Mouse (Mus musculus): ENCODE measurements at regions not wholly inside any gene's neighbourhood (a gene's known extent, or its start where the extent isn't known, plus 50 kb on each side); places are given as distances from the start of the nearest gene placed in this dataset.
A peak's percentile ranks its signal among the peaks of the same experiment; 100 is the strongest.

DNA sequence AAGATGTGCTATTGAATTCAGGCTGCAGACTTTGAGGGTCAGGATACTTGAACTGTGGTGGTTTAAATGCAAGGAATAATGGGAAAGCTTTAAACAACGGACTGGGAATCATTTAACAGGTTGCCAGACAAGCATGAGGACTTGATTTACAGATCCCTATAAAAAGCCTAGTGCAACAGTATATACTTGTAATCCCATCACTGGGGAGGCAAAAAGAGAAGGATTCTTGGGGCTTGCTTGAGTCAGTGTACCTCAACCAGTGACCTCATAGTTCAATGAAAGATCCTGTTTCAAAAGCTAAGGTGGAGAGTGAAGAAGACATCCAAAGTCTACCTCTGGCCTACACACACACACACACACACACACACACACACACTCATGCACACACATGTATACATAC lies 99.8 kb downstream of the Lrrn1 start:
- DNase-seq (ENCODE audit: low read depth): no peak

DNA sequence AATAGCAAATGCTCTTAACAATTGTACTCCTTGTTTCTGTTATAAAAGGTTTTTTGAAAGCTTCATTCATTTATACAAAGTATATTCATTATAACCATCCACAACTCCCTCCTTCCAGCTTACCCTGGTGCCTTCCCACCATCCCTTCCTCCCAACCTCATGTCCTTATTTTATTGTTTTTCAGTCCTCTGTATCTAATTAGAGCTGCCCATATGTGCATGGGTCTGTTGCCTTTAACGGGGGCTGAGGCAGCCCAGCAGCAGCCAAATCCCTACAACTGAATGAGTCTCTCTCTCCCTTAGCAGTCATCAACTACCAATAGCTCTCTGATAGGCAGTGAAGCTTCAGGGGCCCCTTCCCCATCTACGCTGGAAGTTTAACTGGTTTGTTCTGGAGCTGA lies 116.2 kb downstream of the Lrrn1 start:
- DNase-seq (ENCODE audit: low read depth): no peak

- DNase-seq (ENCODE audit: low read depth): no peak
These were observed 124.4 kb downstream of the Lrrn1 start for GRCm38 (mm10) chr6:107653840-107654523.

DNA sequence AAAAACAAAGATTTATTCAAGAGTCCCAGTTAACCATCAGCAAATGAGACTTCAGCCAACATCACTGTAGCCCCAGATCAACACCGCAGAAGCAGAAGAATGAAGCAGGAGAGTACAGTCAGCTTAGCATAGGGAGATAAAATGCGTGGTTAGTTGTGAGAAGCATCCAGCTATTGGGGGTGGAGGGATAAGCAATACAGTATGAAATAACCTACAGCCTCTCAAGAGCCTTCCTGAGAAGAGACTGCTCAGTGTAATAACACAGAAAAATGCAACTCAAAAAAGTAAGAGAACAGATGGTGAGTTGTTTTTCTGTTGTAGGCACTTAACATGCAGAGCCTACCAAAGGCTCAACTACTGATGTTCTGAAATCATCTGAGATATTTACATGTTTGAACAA lies 128.2 kb downstream of the Lrrn1 start:
- DNase-seq (ENCODE audit: low read depth): no peak

GRCm38 (mm10) chr6:107661009-107661764 lies 131.6 kb downstream of the Lrrn1 start:
- DNase-seq (ENCODE audit: low read depth): no peak

GRCm38 (mm10) chr6:107699298-107699697 lies 169.7 kb downstream of the Lrrn1 start:
- no peak for DNase-seq (ENCODE audit: low read depth)

GRCm38 (mm10) chr6:107708185-107708584 lies 178.6 kb downstream of the Lrrn1 start:
- no peak for DNase-seq (ENCODE audit: low read depth)

DNA sequence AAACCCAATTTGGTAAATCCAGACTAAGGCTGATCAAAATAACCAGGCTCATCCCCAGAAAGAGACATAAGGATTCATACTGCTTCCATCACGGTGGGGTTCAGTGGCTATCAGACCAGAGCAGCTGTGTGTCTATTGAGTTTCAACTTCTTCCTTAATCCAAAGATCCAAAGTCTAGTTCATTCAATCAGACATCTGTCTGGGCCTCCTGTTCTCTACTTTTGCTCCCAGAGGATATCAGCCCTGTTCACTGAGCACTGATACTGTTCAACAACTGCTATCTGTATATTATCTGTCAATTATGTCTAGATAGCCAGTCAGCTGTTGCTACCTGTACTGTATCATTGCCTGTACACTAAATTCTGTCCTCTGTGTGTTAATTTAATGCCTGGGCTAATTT lies 179.0 kb downstream of the Lrrn1 start:
- DNase-seq (ENCODE audit: low read depth): no peak

DNA sequence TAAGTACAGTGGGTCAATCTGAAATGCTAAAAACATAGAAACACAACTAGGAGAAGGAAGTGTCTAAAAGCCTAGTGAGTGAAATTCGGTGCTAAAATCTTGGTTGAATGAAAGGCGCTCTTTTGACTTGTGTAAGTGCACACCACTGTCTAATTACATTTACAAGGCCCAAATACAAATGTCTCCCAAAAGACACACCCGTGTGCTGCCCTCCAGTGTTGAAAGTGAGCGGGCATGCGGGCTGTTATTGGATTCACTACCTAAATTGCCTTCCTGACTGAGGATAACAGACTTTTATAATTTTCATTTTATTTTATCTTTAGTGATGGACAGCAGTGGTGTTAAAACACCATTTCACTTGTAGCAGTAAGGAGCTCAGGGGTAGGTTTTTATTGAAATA lies 180.8 kb downstream of the Lrrn1 start:
- DNase-seq (ENCODE audit: low read depth): peak; percentile 5

DNA sequence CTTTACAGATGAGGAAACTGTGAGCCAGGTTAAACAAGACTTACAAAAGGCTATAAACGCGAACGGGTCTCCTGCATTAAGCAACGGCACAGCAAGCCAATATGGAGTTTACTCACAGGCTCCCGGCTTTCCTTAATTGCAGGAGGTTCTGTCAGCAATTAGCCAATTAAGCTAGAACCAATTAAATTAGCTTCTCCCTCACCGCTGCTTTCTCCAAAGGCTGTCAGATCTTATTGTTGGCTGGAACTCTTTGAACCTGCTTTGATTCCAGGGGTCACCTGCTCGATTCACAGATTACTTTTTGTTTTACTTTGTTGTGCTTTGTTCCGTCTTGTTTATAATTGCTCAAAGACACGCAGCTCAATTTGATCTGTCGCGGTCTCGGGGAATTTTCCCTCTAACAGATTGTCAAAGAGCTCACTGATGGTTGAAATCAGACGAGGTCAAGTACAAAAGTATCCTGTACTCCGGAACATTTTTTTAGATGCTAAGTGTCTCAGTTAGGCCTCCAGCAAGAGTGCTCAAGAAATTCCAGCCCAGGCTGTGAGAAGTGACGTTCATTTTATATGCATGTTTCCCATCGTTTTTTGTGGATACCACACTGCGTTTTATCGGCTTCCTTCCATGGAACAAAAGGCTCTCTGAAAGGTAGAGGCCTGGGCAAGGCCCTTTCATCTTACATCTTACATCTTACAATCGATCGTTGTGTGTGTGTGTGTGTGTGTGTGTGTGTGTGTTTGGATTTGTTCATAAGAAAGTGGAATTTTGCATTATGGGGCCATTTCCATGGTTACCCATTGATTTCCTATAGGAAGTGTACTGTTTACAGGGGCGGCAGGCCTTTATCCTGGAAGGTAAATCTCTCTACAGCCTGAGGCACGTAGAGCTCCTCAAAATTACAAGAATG lies 181.9 kb downstream of the Lrrn1 start:
- no peak for DNase-seq (ENCODE audit: low read depth)

GRCm38 (mm10) chr6:107713051-107713450 lies 183.5 kb downstream of the Lrrn1 start:
- DNase-seq (ENCODE audit: low read depth): no peak

DNA sequence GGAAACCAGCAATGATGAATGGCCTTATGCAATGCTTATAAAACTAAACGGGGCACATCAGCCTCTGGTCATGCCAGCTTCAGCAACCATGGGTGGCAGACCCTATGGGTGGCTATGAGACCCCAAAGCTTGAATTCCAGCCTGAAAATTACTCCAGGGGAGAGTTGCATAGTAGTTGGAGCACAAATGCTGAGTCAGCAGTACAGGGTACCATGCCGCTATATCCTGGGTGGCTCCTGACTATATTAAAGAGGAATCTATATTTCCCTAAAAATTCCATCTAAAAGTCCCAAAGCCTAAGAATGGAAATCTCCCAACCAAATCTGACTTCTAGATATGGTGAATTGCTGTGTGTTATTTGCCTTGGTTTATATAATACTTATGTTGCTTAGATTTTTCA lies 187.6 kb downstream of the Lrrn1 start:
- no peak for DNase-seq (ENCODE audit: low read depth)

DNA sequence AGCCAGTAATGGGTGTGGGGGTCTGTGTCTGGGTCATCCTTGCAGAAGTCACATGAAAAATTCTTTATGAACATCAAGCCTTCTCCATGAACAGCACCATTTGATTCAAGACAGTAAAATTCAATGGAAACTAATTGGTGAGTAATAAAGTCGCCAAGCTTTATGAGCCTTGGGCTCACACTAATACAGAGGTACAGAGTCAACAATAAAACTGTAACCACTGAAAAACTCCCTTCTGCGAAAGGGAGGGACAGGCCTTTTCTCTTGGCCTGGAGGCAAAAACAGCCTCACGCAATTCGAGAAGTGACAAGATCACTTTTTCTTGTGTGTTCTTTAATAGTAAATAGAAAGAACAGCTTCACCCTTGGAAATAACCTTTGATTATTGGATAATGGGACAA lies 200.7 kb downstream of the Lrrn1 start:
- DNase-seq (ENCODE audit: low read depth): no peak

GRCm38 (mm10) chr6:107734773-107735172 lies 205.2 kb downstream of the Lrrn1 start:
- DNase-seq (ENCODE audit: low read depth): no peak

- no peak for DNase-seq (ENCODE audit: low read depth)
These were observed 219.7 kb downstream of the Lrrn1 start for GRCm38 (mm10) chr6:107749111-107749736.

- DNase-seq (ENCODE audit: low read depth): no peak
These were observed 220.2 kb downstream of the Lrrn1 start for GRCm38 (mm10) chr6:107749794-107750193.

DNA sequence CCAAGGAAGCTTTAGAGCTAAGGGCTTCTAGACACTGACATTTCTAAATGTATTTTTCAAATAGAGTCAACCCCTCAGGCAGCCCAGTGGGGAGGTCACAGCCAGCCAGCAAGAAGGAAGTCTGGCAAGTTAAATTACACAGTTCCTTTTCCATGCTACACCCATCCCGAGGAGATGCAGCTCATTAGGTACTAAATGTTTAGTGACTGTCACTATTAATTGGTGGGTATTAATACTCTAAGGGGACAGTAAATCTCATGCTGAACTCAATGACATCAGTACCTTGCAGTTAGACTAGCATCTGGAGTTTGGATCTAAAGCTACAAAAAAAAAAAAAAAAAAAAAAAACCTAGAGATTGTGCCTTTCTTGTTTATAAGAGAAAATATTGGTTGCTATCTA lies 222.6 kb downstream of the Lrrn1 start:
- DNase-seq (ENCODE audit: low read depth): no peak

DNA sequence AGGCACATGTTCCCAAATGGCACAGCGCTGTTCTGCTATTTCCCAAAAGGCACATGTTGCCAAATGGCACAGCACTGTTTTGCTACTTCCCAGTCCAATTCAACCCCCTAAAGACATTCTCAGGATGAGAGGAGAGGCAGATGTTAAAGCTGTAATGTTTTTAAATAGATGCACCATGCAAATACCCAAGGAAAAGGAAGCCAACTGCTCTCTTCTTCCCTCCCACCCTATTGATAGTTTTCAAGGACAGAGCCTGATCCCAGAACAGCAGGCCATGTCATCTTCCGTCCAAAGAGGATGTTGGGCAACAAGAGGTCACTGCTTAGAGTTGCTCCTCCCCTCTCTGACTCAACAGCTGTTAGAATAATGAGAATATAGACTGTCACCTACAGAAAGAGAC lies 225.6 kb downstream of the Lrrn1 start:
- peak; percentile 62 for DNase-seq (ENCODE audit: low read depth)

GRCm38 (mm10) chr6:107770834-107771470 lies 241.4 kb downstream of the Lrrn1 start:
- DNase-seq (ENCODE audit: low read depth): no peak

GRCm38 (mm10) chr6:107784998-107785397 lies 255.4 kb downstream of the Lrrn1 start:
- no peak for DNase-seq (ENCODE audit: low read depth)

DNA sequence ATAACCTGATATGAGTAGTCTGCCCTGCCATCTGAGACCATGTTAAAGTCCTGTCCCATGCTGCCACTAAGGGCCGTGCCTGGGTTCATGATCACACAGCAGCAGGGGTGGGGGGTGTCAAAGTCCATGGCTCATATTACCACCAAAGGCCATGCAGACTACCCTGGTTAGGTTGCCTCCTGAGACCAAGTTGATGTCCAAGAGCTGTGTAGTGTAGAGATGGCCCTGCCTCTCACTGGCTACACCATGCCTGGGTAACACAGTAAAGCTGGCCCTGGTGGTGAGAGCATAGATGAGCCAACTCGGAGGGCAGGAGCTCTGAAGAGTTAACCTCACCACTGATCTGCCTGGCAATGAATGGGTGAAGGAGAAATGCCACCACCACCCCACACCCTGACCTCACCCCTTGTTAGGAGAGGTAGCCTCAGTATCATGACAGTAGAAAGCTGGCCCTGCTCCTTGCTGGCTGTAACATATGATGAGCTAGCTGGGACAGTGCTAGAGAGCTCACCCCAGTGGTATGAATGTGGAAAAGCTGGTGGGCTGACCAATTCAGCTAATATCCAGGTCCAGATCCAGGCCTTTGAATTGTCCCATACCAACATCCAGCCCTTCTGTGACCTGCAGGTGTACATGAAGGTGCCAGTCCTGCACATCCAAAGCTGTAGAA lies 258.8 kb downstream of the Lrrn1 start:
- no peak for DNase-seq (ENCODE audit: low read depth)
